Mouse (Mus musculus): ENCODE results near the gene Crocc. TPM values are rescaled to one million over a fixed set of nuclear protein-coding genes. Genes with fewer than 3 reads are reported as not detected.

Gene Crocc
- total RNA-seq (2023; ENCODE audit: inconsistent age), result 14.6 to 19.6 TPM (median 17.0 TPM) in 4 replicates

GRCm38 (mm10) chr4:141060426-141061301, at the start of gene Crocc:
TSS of gene Crocc (minus strand) at chr4:141060550.

DNA sequence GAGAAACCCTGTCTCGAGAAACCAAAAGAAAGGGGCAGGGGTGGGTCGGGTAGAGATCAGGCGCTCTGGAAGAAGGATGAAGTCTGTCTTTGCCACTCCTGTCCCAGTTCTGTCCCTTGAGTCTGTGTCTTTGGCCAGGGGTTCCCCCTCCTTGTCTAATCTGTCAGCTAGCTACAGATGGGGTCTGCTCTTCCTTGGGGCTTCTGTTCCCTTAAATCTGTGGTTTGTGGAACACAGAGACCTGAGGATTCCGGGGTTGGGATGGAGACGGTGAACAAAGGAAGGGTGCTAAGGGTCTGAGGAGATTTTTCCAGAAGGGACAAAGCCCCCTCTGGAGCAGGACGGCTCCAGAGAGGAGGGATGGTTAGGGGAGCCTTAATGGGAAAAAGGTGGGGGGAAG, 27.7 kb upstream of the Crocc start, which contains the start of gene Spata21:
TSS of gene Spata21 (plus strand) at position 301 of the 400 bp plus-strand sequence.

GRCm38 (mm10) chr4:141077681-141078509, 17.5 kb upstream of the Crocc start, which contains the start of gene Necap2:
TSS of gene Necap2 (minus strand) at chr4:141078357.

DNA sequence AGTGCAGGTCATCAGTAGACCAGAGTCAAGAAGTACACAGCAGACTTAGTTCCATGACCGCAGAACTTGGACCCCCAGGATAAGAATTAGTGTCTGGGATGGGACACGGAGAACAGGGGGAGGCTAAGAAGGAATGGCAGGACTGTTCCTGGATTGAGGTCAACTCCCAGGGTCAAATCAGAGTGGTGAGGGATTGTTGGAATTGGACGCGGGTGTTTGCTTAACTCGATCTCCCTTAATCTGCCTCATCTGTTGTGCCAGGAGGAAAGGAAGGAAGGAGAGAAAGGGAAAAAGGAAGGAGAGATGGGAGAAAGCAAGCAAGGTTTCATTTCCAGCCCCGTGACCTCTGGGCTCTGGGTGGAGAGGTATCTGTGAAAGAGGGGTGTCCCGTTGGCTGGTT, 50.2 kb downstream of the Crocc start, which contains the start of gene Mfap2:
TSS of gene Mfap2 (plus strand) at position 301 of the 400 bp plus-strand sequence.

GRCm38 (mm10) chr4:140986711-140987395, 73.5 kb downstream of the Crocc start, which contains the start of gene Atp13a2:
TSS of gene Atp13a2 (plus strand) at chr4:140986873.

Other genes with a start within 250 kb of the Crocc start
- 0.19 to 0.22 TPM in 2 of 4 replicates, not detected in the others for gene Padi3, start 249.9 kb downstream of the Crocc start, total RNA-seq (2023; ENCODE audit: inconsistent age)
- 0.18 TPM in 1 of 4 replicates, not detected in the others for gene Padi1, start 214.8 kb downstream of the Crocc start, total RNA-seq (2023; ENCODE audit: inconsistent age)
- 10.0 to 12.8 TPM (median 12.1 TPM) in 4 replicates for gene Padi2, start 154.2 kb downstream of the Crocc start, total RNA-seq (2023; ENCODE audit: inconsistent age)
- gene Sdhb, start 99.3 kb downstream of the Crocc start, total RNA-seq (2023; ENCODE audit: inconsistent age), result 73.7 to 93.5 TPM (median 79.1 TPM) in 4 replicates
- gene Atp13a2, start 73.7 kb downstream of the Crocc start, total RNA-seq (2023; ENCODE audit: inconsistent age), result 83.0 to 98.0 TPM (median 89.9 TPM) in 4 replicates
- gene Mfap2, start 50.1 kb downstream of the Crocc start, total RNA-seq (2023; ENCODE audit: inconsistent age), result not detected in 4 replicates
- gene Necap2, start 17.8 kb upstream of the Crocc start, total RNA-seq (2023; ENCODE audit: inconsistent age), result 76.1 to 93.7 TPM (median 82.3 TPM) in 4 replicates
- gene Spata21, start 27.8 kb upstream of the Crocc start, total RNA-seq (2023; ENCODE audit: inconsistent age), result not detected in 4 replicates
- gene Szrd1, start 79.2 kb upstream of the Crocc start, total RNA-seq (2023; ENCODE audit: inconsistent age), result 125 to 154 TPM (median 139 TPM) in 4 replicates
- gene Fbxo42, start 87.4 kb upstream of the Crocc start, total RNA-seq (2023; ENCODE audit: inconsistent age), result 18.9 to 20.8 TPM (median 20.3 TPM) in 4 replicates
- gene Rsg1, start 153.4 kb upstream of the Crocc start, total RNA-seq (2023; ENCODE audit: inconsistent age), result 2.2 to 4.0 TPM (median 3.0 TPM) in 4 replicates
- gene Arhgef19, start 178.9 kb upstream of the Crocc start, total RNA-seq (2023; ENCODE audit: inconsistent age), result not detected in 4 replicates
- 16.7 to 29.6 TPM (median 21.9 TPM) in 4 replicates for gene Epha2, start 240.7 kb upstream of the Crocc start, total RNA-seq (2023; ENCODE audit: inconsistent age)

All from B cell, adult (primary cell).